Mouse (Mus musculus) adrenal gland, postnatal 25 days (tissue): ENCODE data around the gene Misp. TPM values are rescaled to one million over a fixed set of nuclear protein-coding genes. Genes with fewer than 3 reads are reported as not detected.

ENCODE experiments used
- DNase-seq: peaks from one replicate; pipeline ENCODE4 v3.0.0; 2021; ENCODE audit warnings: mixed read lengths
- microRNA-seq, 2 experiments: library from miRNA; unstranded; fragments of <30 nt; microRNA quantifications; one replicate each; pipeline ENCODE4 v1.2.0; 2021
- total RNA-seq: library from RNA; stranded (reverse); gene quantifications from 2 replicates; pipeline ENCODE4 v1.2.3, GENCODE M21; 2021

Misp gene
- total RNA-seq, 1 experiment from 2014 or later, result 0.64 TPM

DNA sequence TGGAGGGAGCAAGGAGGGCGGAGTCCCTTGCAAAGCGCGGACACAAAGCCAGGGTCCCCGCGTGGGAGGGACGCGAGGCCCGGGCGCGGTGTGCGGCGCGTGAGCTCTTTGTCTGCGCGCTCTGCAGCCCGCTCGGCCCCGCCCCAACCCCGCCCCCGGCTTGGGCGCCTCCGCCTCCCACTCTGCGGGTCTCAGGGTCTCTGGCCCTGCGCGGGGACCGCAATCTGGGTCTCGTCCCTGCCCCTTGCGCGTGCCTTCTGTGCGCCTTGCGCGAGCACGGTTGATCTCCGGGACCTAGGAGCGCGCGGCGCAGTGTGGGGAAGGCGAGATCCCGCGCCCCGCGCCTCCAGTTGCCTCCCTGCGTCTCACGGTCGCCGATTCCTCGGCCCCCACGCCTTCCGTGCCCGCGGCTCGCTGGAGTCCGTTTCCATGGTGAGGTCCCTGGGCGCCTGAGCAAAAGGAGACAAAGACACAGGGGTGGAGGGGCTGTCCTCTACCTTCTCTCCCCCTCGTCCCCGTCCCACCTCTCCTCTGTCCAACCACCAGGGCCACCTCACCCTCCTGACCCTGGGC lies 53.6 kb downstream of the Misp start, which contains the start of the genes Prtn3 and Plppr3:
TSS of gene Prtn3 (plus strand) at position 187 of the 573 bp plus-strand sequence.
TSS of gene Plppr3 (minus strand) at position 345 of the 573 bp plus-strand sequence.
- DNase-seq, result no peak

GRCm38 (mm10) chr10:79877174-79877573 lies 56.4 kb downstream of the Misp start:
- DNase-seq, result no peak

- DNase-seq, result no peak
Observed at GRCm38 (mm10) chr10:79877757-79878156, 57.0 kb downstream of the Misp start.

GRCm38 (mm10) chr10:79879527-79879926 lies 58.7 kb downstream of the Misp start:
- DNase-seq, result no peak

Small RNAs within 50 kb of the gene (microRNA-seq; reads per million reads assigned to microRNA genes)
- gene Mir6910, result 0 reads per million in 2 experiments

Other genes starting within 250 kb of the Misp start
- not detected in 2 replicates for gene Theg, start 233.7 kb upstream of the Misp start, total RNA-seq
- gene C2cd4c, start 207.0 kb upstream of the Misp start, total RNA-seq, result 0.09 TPM in 1 of 2 replicates, not detected in the other
- 3.5 and 4.4 TPM in 2 replicates for gene Shc2, start 183.1 kb upstream of the Misp start, total RNA-seq
- gene Odf3l2, start 175.3 kb upstream of the Misp start, total RNA-seq, result not detected in 2 replicates
- not detected in 2 replicates for gene Madcam1, start 156.4 kb upstream of the Misp start, total RNA-seq
- 35.0 and 36.5 TPM in 2 replicates for gene Tpgs1, start 151.6 kb upstream of the Misp start, total RNA-seq
- gene Cdc34, start 138.8 kb upstream of the Misp start, total RNA-seq, result 78.6 and 89.8 TPM in 2 replicates
- gene Gzmm, start 132.0 kb upstream of the Misp start, total RNA-seq, result 1.2 and 1.6 TPM in 2 replicates
- 522 and 531 TPM in 2 replicates for gene Bsg, start 116.5 kb upstream of the Misp start, total RNA-seq
- 5.4 and 7.7 TPM in 2 replicates for gene Hcn2, start 104.4 kb upstream of the Misp start, total RNA-seq
- gene Polrmt, start 74.4 kb upstream of the Misp start, total RNA-seq, result 70.4 and 74.1 TPM in 2 replicates
- not detected in 2 replicates for gene Fgf22, start 65.9 kb upstream of the Misp start, total RNA-seq
- 59.5 and 63.8 TPM in 2 replicates for gene Rnf126, start 54.0 kb upstream of the Misp start, total RNA-seq
- gene Fstl3, start 43.7 kb upstream of the Misp start, total RNA-seq, result 8.5 and 10.6 TPM in 2 replicates
- gene Prss57, start 30.0 kb upstream of the Misp start, total RNA-seq, result not detected in 2 replicates
- 57.1 and 99.3 TPM in 2 replicates for gene Palm, start 27.4 kb upstream of the Misp start, total RNA-seq
- gene Ptbp1, start 33.4 kb downstream of the Misp start, total RNA-seq, result 224 and 249 TPM in 2 replicates
- gene Prtn3, start 53.5 kb downstream of the Misp start, total RNA-seq, result not detected in 2 replicates
- 0.49 and 1.2 TPM in 2 replicates for gene Plppr3, start 53.6 kb downstream of the Misp start, total RNA-seq
- not detected in 2 replicates for gene Elane, start 65.3 kb downstream of the Misp start, total RNA-seq
- 420 and 469 TPM in 2 replicates for gene Cfd, start 69.9 kb downstream of the Misp start, total RNA-seq
- gene Med16, start 87.9 kb downstream of the Misp start, total RNA-seq, result 36.0 and 49.2 TPM in 2 replicates
- gene Gm26602, start 89.9 kb downstream of the Misp start, total RNA-seq, result not detected in 2 replicates
- 1.1 and 2.3 TPM in 2 replicates for gene Kiss1r, start 96.0 kb downstream of the Misp start, total RNA-seq
- gene R3hdm4, start 100.2 kb downstream of the Misp start, total RNA-seq, result 85.5 and 98.9 TPM in 2 replicates
- 5.2 and 5.8 TPM in 2 replicates for gene Arid3a, start 106.1 kb downstream of the Misp start, total RNA-seq
- 32.4 and 35.5 TPM in 2 replicates for gene Wdr18, start 139.2 kb downstream of the Misp start, total RNA-seq
- 0.12 TPM in 1 of 2 replicates, not detected in the other for gene Grin3b, start 149.7 kb downstream of the Misp start, total RNA-seq
- gene Tmem259, start 163.3 kb downstream of the Misp start, total RNA-seq, result 159 and 161 TPM in 2 replicates
- 28.3 and 29.8 TPM in 2 replicates for gene Cnn2, start 167.6 kb downstream of the Misp start, total RNA-seq
- 24.2 and 29.1 TPM in 2 replicates for gene Abca7, start 175.5 kb downstream of the Misp start, total RNA-seq
- gene Arhgap45, start 195.7 kb downstream of the Misp start, total RNA-seq, result 3.7 and 4.3 TPM in 2 replicates
- gene Polr2e, start 218.8 kb downstream of the Misp start, total RNA-seq, result 84.3 and 101 TPM in 2 replicates
- gene Gpx4, start 226.2 kb downstream of the Misp start, total RNA-seq, result 977 and 1,201 TPM in 2 replicates